Mouse (Mus musculus) thymus, adult 2 months (tissue): ENCODE measurements around the gene Ppp1r12c. TPM values are rescaled to one million over a fixed set of nuclear protein-coding genes. Genes with fewer than 3 reads are reported as not detected.

ENCODE experiments used
- DNase-seq: peaks from one replicate; pipeline ENCODE4 v3.0.0; 2021
- H3K27ac ChIP-seq: fragments of 200-500 bp; 2 replicates; pipeline ENCODE4 v1.5.1; 2012; ENCODE audit warnings: low read length, control low read depth; ENCODE audit not compliant: control insufficient read depth, insufficient read depth
- H3K27me3 ChIP-seq: fragments of 200-500 bp; 2 replicates; pipeline ENCODE4 v1.6.1; 2012; ENCODE audit warnings: mild to moderate bottlenecking, low read length, moderate library complexity, mixed read lengths; ENCODE audit not compliant: control insufficient read depth, insufficient read depth
- H3K36me3 ChIP-seq: fragments of 200-500 bp; 2 replicates; pipeline ENCODE4 v1.6.1; 2012; ENCODE audit warnings: mild to moderate bottlenecking, low read length, moderate library complexity; ENCODE audit not compliant: control insufficient read depth, insufficient read depth
- H3K4me1 ChIP-seq: fragments of 200-500 bp; replicated peaks from 2 replicates; pipeline ENCODE4 v1.6.1; 2012; ENCODE audit warnings: low read length; ENCODE audit not compliant: control insufficient read depth, insufficient read depth
- H3K4me3 ChIP-seq: fragments of 200-500 bp; 2 replicates; pipeline ENCODE4 v1.5.1; 2012; ENCODE audit warnings: mild to moderate bottlenecking, low read length, control low read depth, moderate library complexity; ENCODE audit not compliant: control insufficient read depth, insufficient read depth
- CTCF ChIP-seq: fragments of 200-500 bp; IDR thresholded peaks from 2 replicates; pipeline ENCODE4 v1.5.1; 2012; ENCODE audit warnings: mild to moderate bottlenecking, control low read depth, low read length, moderate library complexity, borderline replicate concordance; ENCODE audit not compliant: control insufficient read depth, poor library complexity, insufficient read depth; ENCODE audit errors: extremely low read depth
- POLR2A ChIP-seq: fragments of 200-500 bp; IDR thresholded peaks from 2 replicates; pipeline ENCODE4 v1.6.1; 2012; ENCODE audit warnings: mild to moderate bottlenecking, low read length, control low read depth, moderate library complexity; ENCODE audit not compliant: control insufficient read depth, poor library complexity, insufficient read depth; ENCODE audit errors: extremely low read depth
- WGBS: fragments of 180-500 bp; shearing (Covaris S2); methylation state at CpG from one replicate; pipeline ENCODE4 v1.1.7; 2018; 5-methylcytosine and 5-hydroxymethylcytosine counted together
- polyA plus RNA-seq: library from polyadenylated mRNA; depleted of rRNA; stranded (reverse); fragments of >200 nt; gene quantifications from 2 replicates; pipeline ENCODE4 v1.2.3, GENCODE M21; 2012

Gene Ppp1r12c
- polyA plus RNA-seq, 1 experiment, result 136 TPM

GRCm38 (mm10) chr7:4503100-4503499, 1.6 kb upstream of the Ppp1r12c start:
- Histone ChIP-seq H3K27ac (no peak overlapping the region), H3K36me3 (no peaks in the 10 kb centered on the region), H3K4me3 (no peak overlapping the region), H3K27me3 (no peaks in the 10 kb centered on the region), H3K4me1 (peaks cover 22% of the 10 kb centered on the region)
- TF ChIP-seq CTCF (no peak), POLR2A (no peak)
- WGBS, result 91% methylated on average over 4 of the region's 4 CpGs
- no peak for DNase-seq

- Histone ChIP-seq H3K27ac (no peak overlapping the region), H3K4me1 (peaks cover 22% of the 10 kb centered on the region), H3K4me3 (no peak overlapping the region), H3K36me3 (no peaks in the 10 kb centered on the region), H3K27me3 (no peaks in the 10 kb centered on the region)
- 53% methylated on average over 14 of the region's 14 CpGs for WGBS
- TF ChIP-seq POLR2A (no peak), CTCF (no peak)
- peak; percentile 30 for DNase-seq
Measured at GRCm38 (mm10) chr7:4502421-4503090, 1.1 kb upstream of the Ppp1r12c start.

- Histone ChIP-seq H3K4me3 (peak overlapping the region; percentile 100), H3K36me3 (peaks cover 12% of the 10 kb centered on the region), H3K27me3 (no peaks in the 10 kb centered on the region), H3K27ac (peak overlapping the region; percentile 55), H3K4me1 (peaks cover 22% of the 10 kb centered on the region)
- DNase-seq, result peak; percentile 57
- 2% methylated on average over 52 of the region's 52 CpGs for WGBS
- TF ChIP-seq CTCF (no peak), POLR2A (no peak)
Measured at GRCm38 (mm10) chr7:4500892-4501471, 498 bp downstream of the Ppp1r12c start.

GRCm38 (mm10) chr7:4499034-4499433, 2.4 kb downstream of the Ppp1r12c start:
- Histone ChIP-seq H3K4me1 (peaks cover 22% of the 10 kb centered on the region), H3K4me3 (no peak overlapping the region), H3K27me3 (no peaks in the 10 kb centered on the region), H3K27ac (no peak overlapping the region), H3K36me3 (peaks cover 14% of the 10 kb centered on the region)
- no peak for DNase-seq
- WGBS, result 95% methylated on average over 4 of the region's 4 CpGs
- TF ChIP-seq POLR2A (no peak), CTCF (no peak)

GRCm38 (mm10) chr7:4498251-4498650, 3.2 kb downstream of the Ppp1r12c start:
- Histone ChIP-seq H3K27me3 (no peaks in the 10 kb centered on the region), H3K4me3 (no peak overlapping the region), H3K36me3 (peaks cover 14% of the 10 kb centered on the region), H3K27ac (no peak overlapping the region), H3K4me1 (peaks cover 26% of the 10 kb centered on the region)
- DNase-seq, result no peak
- TF ChIP-seq CTCF (no peak), POLR2A (no peak)
- 67% methylated on average over 9 of the region's 9 CpGs for WGBS

GRCm38 (mm10) chr7:4497271-4497903, 4.1 kb downstream of the Ppp1r12c start:
- peaks cover 14% of the 10 kb centered on the region for H3K36me3 ChIP-seq
- no peak overlapping the region for H3K27ac ChIP-seq
- no peaks in the 10 kb centered on the region for H3K27me3 ChIP-seq
- H3K4me3 ChIP-seq, result no peak overlapping the region
- TF ChIP-seq CTCF (no peak), POLR2A (no peak)
- WGBS, result 96% methylated on average over 9 of the region's 9 CpGs
- H3K4me1 ChIP-seq, result peaks cover 33% of the 10 kb centered on the region
- DNase-seq, result no peak

- Histone ChIP-seq H3K27me3 (no peaks in the 10 kb centered on the region), H3K4me3 (no peak overlapping the region), H3K4me1 (peaks cover 32% of the 10 kb centered on the region), H3K27ac (no peak overlapping the region), H3K36me3 (peaks cover 14% of the 10 kb centered on the region)
- no peak for TF ChIP-seq CTCF
- TF ChIP-seq POLR2A, result no peak
- 98% methylated on average over 3 of the region's 3 CpGs for WGBS
- no peak for DNase-seq
Measured at GRCm38 (mm10) chr7:4496468-4496867, 5.0 kb downstream of the Ppp1r12c start.
